Mouse (Mus musculus) liver, adult 2 months (tissue): ENCODE results near the gene Pla2g2c.

Source experiments
- CTCF ChIP-seq: fragments of 200-500 bp; IDR thresholded peaks from 2 replicates; pipeline ENCODE4 v1.5.1; 2011; ENCODE audit warnings: low read depth, low read length, control low read depth
- POLR2A ChIP-seq: fragments of 200-500 bp; IDR thresholded peaks from 2 replicates; pipeline ENCODE4 v1.6.1; 2011; ENCODE audit warnings: low read length, control low read depth; ENCODE audit not compliant: insufficient read depth; ENCODE audit errors: extremely low read depth

DNA sequence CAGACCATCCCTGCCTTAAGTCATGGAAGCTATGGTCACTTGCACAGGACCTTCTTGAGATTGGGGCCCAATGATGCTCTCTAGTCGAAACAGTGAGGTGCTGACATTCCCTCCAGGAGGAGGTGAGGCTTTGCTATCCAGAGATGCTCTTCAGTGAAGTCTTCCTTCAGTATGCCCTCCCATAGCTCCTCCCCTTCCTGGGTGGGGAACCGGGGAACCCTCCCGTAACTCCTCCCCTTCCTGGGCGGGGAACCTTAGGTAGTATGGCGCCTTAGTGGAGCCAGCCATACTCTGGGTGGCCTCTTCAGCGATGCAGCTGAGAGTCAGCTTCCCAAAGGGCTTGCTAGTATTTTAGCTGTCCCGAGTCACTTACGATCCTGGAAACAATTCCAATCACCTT is 18.0 kb upstream of the Pla2g2c start:
- TF ChIP-seq POLR2A = no peak
- no peak for TF ChIP-seq CTCF
